Mouse (Mus musculus) midbrain, embryonic 10.5 days (tissue): ENCODE results near the gene Smco3. TPM values are rescaled to one million over a fixed set of nuclear protein-coding genes. Genes with fewer than 3 reads are reported as not detected.
A peak's percentile ranks its signal among the peaks of the same experiment; 100 is the strongest.

Source experiments
- DNase-seq: peaks from one replicate; pipeline ENCODE4 v3.0.0-alpha.2; 2017; ENCODE audit warnings: low spot score
- H3K27ac ChIP-seq: fragments of 300-500 bp; sonication (generic); replicated peaks from 2 replicates; pipeline ENCODE4 v1.5.1; 2016; ENCODE audit warnings: mild to moderate bottlenecking
- H3K27me3 ChIP-seq: fragments of 300-500 bp; sonication (generic); 2 replicates; pipeline ENCODE4 v1.6.1; 2016; ENCODE audit warnings: low read depth, mild to moderate bottlenecking; ENCODE audit not compliant: poor library complexity, severe bottlenecking
- H3K36me3 ChIP-seq: fragments of 300-500 bp; sonication (generic); 2 replicates; pipeline ENCODE4 v1.6.1; 2016; ENCODE audit warnings: mild to moderate bottlenecking, moderate library complexity
- H3K4me1 ChIP-seq: fragments of 300-500 bp; sonication (generic); 2 replicates; pipeline ENCODE4 v1.6.1; 2016
- H3K4me3 ChIP-seq: fragments of 300-500 bp; sonication (generic); 2 replicates; pipeline ENCODE4 v1.5.1; 2016; ENCODE audit warnings: mild to moderate bottlenecking, moderate library complexity
- H3K9me3 ChIP-seq: fragments of 300-500 bp; sonication (generic); replicated peaks from 2 replicates; pipeline ENCODE4 v1.6.1; 2016; ENCODE audit warnings: mild to moderate bottlenecking
- WGBS: fragments of 180-500 bp; shearing (Covaris S2); methylation state at CpG from one replicate; pipeline ENCODE4 v1.1.7; 2016; 5-methylcytosine and 5-hydroxymethylcytosine counted together
- polyA plus RNA-seq: library from polyadenylated mRNA; unstranded; fragments of >200 nt; fragmentation: Nextera tagmentation; extraction: Ambion mirVana; gene quantifications from 2 replicates; pipeline ENCODE4 v1.2.1, GENCODE M21; 2016

The Smco3 gene
- polyA plus RNA-seq, 1 experiment from 2014 or later: not detected

DNA sequence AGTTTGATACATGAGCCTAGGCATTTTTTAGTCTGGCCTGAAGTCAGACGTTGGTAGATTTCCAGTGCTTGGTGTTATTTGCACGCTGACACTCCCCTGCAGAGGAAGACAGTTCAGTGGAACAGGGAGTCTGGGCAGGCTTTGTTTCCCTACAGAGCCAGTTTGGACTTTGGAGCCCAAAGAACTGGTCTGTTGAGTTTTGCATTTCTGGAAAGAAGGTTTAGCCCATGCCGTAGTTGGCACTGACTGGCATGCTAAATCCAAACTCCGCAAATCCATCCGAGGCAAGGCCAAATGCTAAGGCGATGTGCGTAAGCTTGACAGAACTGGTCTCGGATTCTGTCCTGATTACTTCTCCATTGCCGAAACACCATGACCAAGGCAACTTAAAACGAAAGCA is 24.1 kb downstream of the Smco3 start:
- 93% methylated on average over 10 of the region's 10 CpGs for WGBS
- Histone ChIP-seq H3K27me3 (no peaks in the 10 kb centered on the region), H3K4me3 (no peak overlapping the region), H3K27ac (no peak overlapping the region), H3K4me1 (peaks cover 27% of the 10 kb centered on the region), H3K9me3 (no peaks in the 10 kb centered on the region), H3K36me3 (peaks cover 57% of the 10 kb centered on the region)
- DNase-seq: no peak

DNA sequence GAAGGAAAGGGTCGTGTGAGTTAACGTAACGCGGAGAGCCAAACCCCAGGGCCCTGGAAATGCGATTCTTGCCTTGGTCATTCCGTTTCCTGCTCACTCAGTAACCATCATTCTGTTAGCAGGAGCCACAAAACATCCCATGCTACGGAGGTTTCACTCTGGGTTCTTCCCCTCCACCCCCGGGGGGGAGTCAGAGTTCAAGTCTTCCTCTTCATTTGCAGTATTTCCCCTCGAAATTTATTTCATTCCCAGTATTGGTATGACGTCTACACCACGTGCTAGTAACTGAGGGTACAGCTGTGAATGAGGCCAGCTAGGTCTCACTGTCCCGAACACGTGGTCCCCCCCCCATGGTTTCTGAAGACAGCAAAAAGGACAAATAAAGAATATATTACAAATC is 25.6 kb downstream of the Smco3 start:
- no peaks in the 10 kb centered on the region for H3K9me3 ChIP-seq
- 86% methylated on average over 13 of the region's 13 CpGs for WGBS
- no peak for DNase-seq
- peaks cover 44% of the 10 kb centered on the region for H3K36me3 ChIP-seq
- H3K4me3 ChIP-seq: peak overlapping the region; percentile 87; the same call in 1 of the 2 replicates
- no peak overlapping the region for H3K27ac ChIP-seq
- H3K4me1 ChIP-seq: peaks cover 32% of the 10 kb centered on the region
- no peaks in the 10 kb centered on the region for H3K27me3 ChIP-seq

DNA sequence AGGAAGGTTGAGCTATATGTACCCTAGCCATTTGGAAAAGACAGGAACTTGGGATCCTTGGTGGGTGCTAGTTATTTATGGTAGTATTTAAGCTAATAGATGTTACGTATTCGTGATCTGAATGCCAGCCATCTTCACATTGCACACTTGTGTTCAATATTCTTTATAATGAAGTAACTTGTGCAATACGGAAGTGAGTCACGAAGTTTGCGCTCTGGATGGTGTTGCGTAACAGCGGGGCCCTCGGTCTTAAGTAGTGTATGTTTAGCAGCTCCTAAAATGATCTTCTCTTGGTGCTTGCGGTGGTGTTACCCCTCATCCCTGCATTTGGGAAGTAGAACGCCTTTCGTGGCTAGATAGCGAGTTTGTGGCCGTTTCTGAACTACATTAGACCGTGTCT is 26.2 kb downstream of the Smco3 start:
- DNase-seq: no peak
- H3K4me3 ChIP-seq: peak overlapping the region; percentile 87
- no peaks in the 10 kb centered on the region for H3K9me3 ChIP-seq
- peak overlapping the region; percentile 85; the same call in 1 of the 2 replicates for H3K27ac ChIP-seq
- 39% methylated on average over 14 of the region's 14 CpGs for WGBS
- H3K27me3 ChIP-seq: no peaks in the 10 kb centered on the region
- peaks cover 33% of the 10 kb centered on the region for H3K4me1 ChIP-seq
- peaks cover 38% of the 10 kb centered on the region for H3K36me3 ChIP-seq

DNA sequence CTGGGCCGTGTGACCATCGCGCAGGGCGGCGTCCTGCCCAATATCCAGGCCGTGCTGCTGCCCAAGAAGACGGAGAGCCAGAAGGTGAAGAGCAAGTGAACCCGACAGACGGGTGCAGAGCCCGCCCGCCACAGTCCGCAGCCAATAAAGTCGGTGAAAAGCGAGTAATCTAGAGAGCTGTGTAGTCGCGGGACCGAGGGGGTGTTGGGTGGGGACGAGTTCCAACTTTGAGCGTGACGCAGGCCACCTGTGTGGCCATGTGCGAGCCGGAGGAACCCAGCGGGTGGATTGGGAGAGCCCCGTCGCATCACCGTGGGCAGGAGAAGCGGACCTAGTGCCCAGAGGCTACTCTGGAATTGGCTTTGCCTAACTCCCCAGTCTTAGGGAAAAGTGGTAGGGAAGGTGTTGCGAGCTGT is 26.6 kb downstream of the Smco3 start:
- DNase-seq: peak; percentile 27
- H3K4me1 ChIP-seq: peaks cover 33% of the 10 kb centered on the region
- H3K27me3 ChIP-seq: no peaks in the 10 kb centered on the region
- peak overlapping the region; percentile 87 for H3K4me3 ChIP-seq
- no peaks in the 10 kb centered on the region for H3K9me3 ChIP-seq
- WGBS: under 1% methylated on average over 28 of the region's 28 CpGs
- peak overlapping the region; percentile 85 for H3K27ac ChIP-seq
- peaks cover 33% of the 10 kb centered on the region for H3K36me3 ChIP-seq

DNA sequence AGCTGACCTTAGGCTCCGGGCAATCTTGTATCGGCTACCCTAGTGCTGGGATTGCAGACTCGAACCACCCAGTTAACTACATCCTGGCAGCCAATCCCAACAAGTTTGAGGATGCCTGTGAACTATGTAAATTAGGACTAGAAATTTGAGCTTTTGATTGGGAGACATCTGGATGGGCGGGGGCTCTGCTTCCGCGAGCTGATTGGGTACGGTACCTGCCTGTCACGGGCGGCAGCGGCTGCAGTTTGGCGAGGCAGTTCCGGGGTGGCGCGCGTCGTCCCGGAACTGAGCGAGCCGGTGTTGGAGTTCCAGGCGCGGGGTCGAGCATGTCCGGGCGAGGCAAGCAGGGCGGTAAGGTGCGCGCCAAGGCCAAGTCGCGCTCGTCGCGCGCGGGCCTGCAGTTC is 27.2 kb downstream of the Smco3 start, which contains the start of gene H2afj:
TSS of gene H2afj (plus strand) at position 231 of the 404 bp plus-strand sequence.
- Histone ChIP-seq H3K4me1 (peaks cover 39% of the 10 kb centered on the region), H3K27ac (peak within 1 kb of the TSS; percentile 85), H3K4me3 (peak within 1 kb of the TSS; percentile 87)

DNA sequence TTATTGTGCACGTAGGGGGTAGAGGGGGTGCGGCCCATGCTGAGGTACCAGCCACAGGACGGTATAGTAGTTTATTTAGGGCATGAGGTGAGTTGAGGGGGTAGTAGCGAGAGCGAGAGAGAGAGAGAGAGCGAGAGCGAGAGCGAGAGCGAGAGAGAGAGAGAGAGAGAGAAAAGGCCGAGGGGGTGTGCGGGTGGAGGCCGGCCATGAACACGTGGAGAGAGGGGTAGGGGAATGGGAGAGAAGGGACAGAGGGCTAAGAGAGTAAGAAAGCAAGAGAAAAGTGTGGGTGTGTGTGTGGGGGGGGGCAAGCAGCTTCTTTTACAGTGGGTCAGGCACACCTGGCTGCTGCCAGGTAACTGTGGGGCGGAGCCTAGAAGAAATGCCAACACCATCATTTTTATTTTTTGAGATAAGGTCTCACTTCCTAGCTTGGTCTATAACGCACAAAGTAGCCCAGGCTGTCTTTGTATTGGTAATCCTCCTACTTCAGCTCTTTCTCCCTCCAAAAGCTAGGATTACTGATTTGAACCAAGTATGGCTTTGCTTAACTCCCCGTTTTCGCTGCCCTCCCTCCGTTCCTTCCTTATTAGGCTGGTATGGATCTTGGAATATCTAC is 27.7 kb downstream of the Smco3 start:
- Histone ChIP-seq H3K4me3 (peak overlapping the region; percentile 87), H3K27ac (peak overlapping the region; percentile 83), H3K36me3 (peaks cover 22% of the 10 kb centered on the region), H3K9me3 (no peaks in the 10 kb centered on the region), H3K27me3 (no peaks in the 10 kb centered on the region), H3K4me1 (peaks cover 42% of the 10 kb centered on the region)
- 23% methylated on average over 18 of the region's 18 CpGs for WGBS
- DNase-seq: peak; percentile 38

More for the DNA sequence above, 27.2 kb downstream of the Smco3 start, which contains the start of gene H2afj:
- under 1% methylated on average over 34 of the region's 34 CpGs for WGBS
- DNase-seq: peak; percentile 95
- Histone ChIP-seq H3K36me3 (peaks cover 27% of the 10 kb centered on the region), H3K27me3 (no peaks in the 10 kb centered on the region), H3K9me3 (no peaks in the 10 kb centered on the region)

DNA sequence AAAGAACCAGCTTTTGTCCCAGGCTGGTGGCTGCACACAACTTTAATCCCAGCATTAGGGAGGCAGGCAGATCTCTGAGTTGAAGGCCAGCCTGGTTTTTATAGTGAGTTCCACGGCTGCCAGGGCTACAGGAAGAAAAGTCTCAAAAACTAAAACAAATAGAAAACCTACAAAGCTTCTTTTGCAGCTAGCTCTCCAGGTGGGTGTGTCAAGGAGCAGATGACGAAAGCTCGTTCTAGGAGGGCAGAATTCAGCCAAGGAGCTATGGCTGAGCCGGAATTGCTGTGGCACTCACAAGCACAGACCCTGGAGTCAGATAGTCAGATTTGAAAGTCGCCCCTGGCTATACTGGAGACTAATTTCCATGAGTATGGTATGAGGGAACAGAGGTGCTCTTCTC is 28.4 kb downstream of the Smco3 start:
- Histone ChIP-seq H3K27ac (0 out of 2 replicates have a peak overlapping the region, but pooled peaks have one; percentile 38), H3K9me3 (no peaks in the 10 kb centered on the region), H3K4me1 (peaks cover 42% of the 10 kb centered on the region), H3K27me3 (no peaks in the 10 kb centered on the region), H3K4me3 (no peak overlapping the region), H3K36me3 (peaks cover 15% of the 10 kb centered on the region)
- 64% methylated on average over 5 of the region's 5 CpGs for WGBS
- no peak for DNase-seq

DNA sequence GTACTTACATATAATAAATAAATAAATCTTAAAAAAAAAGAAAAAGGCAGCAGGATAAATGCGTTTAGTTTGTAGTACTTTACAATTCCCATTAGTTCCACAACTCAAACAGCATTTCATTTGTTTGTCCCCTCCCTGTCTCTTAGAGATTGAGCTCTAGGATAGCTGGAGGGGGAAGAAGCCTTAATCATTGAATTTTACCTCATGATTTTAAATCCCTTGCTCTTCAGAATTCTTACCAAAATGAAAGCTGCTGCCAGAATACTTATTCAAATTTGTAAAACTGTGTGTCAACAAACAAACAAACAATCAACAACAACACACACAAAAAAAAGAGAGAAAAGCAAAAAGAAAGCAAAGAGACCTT is 29.9 kb downstream of the Smco3 start:
- whole genome bisulfite sequencing: 95% methylated on average over 1 of the region's 1 CpGs
- DNase-seq: no peak
- Histone ChIP-seq H3K4me1 (peaks cover 42% of the 10 kb centered on the region), H3K27ac (no peak overlapping the region), H3K27me3 (no peaks in the 10 kb centered on the region), H3K36me3 (peaks cover 6% of the 10 kb centered on the region), H3K4me3 (no peak overlapping the region), H3K9me3 (no peaks in the 10 kb centered on the region)

DNA sequence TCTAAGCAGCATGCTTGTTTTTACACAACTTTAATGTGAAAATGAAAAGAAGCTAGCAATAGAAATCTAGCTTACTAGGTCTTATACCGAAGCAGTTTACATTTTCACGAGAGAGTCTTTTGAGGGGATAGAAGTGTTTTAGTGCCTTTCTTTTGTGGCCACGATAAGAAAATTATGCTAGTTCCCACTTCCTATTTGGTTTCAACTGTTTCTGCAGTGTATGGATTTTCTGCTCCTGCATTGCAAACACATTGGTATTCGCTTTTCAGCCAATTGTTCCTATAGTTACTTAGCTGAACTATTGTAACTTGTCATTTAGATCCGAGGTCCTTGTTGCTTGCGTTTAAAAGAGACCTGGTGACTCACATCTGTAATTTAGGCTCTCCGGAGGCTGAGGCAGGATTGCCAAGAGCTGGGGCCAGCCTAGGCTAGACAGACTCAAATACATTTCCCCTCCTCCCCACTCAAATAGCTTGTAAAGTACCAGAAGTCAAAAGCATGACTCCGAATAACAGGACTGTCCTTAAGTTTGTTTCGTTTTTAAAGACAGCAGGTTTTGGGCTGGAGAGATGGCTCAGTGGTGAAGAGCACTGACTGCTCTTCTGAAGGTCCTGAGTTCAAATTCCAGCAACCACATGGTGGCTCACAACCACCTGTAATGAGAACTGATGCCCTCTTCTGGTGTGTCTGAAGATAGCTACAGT is 30.4 kb downstream of the Smco3 start:
- H3K27ac ChIP-seq: peak overlapping the region; percentile 100
- peaks cover 2% of the 10 kb centered on the region; the same call in 1 of the 2 replicates for H3K36me3 ChIP-seq
- 44% methylated on average over 9 of the region's 9 CpGs for WGBS
- H3K27me3 ChIP-seq: no peaks in the 10 kb centered on the region
- H3K4me1 ChIP-seq: peaks cover 41% of the 10 kb centered on the region
- no peaks in the 10 kb centered on the region for H3K9me3 ChIP-seq
- H3K4me3 ChIP-seq: peak overlapping the region; percentile 79
- no peak for DNase-seq

DNA sequence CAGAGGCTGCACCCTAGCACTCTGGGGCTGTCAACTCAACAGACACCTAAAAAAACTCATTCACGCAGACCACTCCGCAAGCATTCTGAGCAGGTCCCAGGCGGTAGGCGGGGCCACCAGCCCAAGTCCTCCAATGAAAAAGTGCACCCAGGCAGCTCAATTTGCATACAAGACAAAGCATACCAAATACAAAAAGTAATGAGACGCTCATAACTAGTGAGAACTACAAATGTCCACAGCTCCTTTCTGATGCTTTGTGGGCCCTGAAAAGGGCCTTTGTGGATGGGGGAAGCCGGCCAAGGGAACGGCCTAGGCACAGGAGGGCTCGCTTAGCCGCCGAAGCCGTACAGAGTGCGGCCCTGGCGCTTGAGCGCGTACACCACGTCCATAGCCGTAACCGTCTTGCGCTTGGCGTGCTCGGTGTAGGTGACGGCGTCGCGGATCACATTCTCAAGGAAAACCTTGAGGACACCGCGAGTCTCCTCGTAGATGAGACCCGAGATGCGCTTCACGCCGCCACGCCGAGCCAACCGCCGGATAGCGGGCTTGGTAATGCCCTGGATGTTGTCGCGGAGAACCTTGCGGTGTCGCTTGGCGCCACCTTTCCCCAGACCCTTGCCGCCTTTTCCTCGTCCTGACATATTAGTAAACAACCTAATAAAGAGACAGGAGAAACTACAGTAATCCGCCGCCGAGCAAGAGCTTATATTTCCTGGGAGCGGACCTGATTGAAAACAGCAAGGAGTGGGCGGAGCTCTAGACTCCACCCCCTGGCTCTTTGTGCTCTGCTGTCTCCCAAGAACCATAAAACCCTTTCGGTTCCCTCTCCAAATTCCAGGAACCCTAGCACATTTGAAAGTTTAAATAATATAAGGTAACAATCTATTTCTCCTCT is 31.3 kb downstream of the Smco3 start, which contains the start of gene Hist4h4:
TSS of gene Hist4h4 (minus strand) at position 677 of the 895 bp plus-strand sequence.
- peak within 1 kb of the TSS; percentile 79 for H3K4me3 ChIP-seq
- under 1% methylated on average over 50 of the region's 50 CpGs for WGBS
- no peaks in the 10 kb centered on the region for H3K27me3 ChIP-seq
- no peaks in the 10 kb centered on the region for H3K9me3 ChIP-seq
- H3K27ac ChIP-seq: peak within 1 kb of the TSS; percentile 100
- H3K36me3 ChIP-seq: no peaks in the 10 kb centered on the region
- peak; percentile 89 for DNase-seq
- peaks cover 33% of the 10 kb centered on the region for H3K4me1 ChIP-seq

DNA sequence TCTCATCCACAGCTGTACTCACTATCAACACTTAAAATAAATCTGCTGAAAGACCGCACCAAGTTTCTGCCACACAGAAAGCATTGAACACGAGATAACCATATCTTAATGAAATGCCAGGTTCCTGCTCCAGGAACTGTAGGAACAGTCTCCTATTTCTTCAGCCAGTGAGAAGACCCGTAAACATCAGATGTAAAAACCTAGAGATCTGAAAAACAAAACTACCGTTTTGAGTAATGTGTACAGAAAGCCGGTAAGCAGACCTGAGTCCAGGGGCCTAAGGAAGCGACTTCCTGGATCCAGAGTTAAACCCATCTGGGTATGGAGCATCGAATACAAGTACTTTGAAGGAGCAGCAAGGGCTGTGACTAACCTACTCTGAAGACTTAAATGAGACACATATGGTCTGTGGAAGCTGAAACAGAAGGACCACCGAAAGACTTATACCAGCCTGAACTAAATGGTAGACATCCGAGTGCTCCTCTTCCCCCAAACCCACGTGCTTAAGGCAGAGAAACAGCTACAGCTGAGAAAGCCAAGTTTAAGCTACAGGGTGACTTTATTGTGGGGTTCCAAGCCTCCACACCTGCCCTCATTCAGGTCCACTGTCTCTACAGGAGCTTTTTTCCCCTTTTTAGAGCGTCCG is 32.0 kb downstream of the Smco3 start:
- 28% methylated on average over 12 of the region's 12 CpGs for WGBS
- Histone ChIP-seq H3K36me3 (no peaks in the 10 kb centered on the region), H3K9me3 (no peaks in the 10 kb centered on the region), H3K4me3 (peak overlapping the region; percentile 79), H3K27ac (peak overlapping the region; percentile 100), H3K27me3 (no peaks in the 10 kb centered on the region), H3K4me1 (peaks cover 28% of the 10 kb centered on the region)
- no peak for DNase-seq

DNA sequence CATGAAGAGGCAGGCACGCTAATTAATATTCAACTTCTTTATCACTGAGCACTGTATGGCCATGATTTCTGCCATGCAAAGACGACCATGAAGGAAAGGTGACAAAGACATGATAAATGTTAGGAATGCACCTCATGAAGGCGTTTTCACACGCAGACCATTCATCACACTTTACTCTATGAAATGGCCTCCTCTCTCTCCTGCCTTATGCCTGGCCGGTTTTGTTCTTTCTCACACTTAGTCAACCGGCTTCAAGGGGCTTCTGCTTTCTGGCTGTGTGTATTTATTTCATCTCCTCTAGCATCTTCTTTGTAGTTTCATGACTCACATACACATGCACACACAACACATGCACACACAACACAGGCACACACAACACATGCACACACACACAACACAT is 34.0 kb downstream of the Smco3 start:
- no peak for DNase-seq
- Histone ChIP-seq H3K4me1 (peaks cover 15% of the 10 kb centered on the region), H3K27ac (no peak overlapping the region), H3K9me3 (no peaks in the 10 kb centered on the region), H3K4me3 (no peak overlapping the region), H3K36me3 (no peaks in the 10 kb centered on the region), H3K27me3 (no peaks in the 10 kb centered on the region)
- 89% methylated on average over 6 of the region's 6 CpGs for WGBS
